Mouse (Mus musculus) thymus, postnatal 25 days (tissue): ENCODE measurements around the gene Igfbp7.

Experiments used
- DNase-seq: peaks from one replicate; pipeline ENCODE4 v3.0.0; 2022

The Igfbp7 gene

GRCm38 (mm10) chr5:77404941-77405340 lies 2.9 kb downstream of the Igfbp7 start:
- no peak for DNase-seq

GRCm38 (mm10) chr5:77402901-77403300 lies 4.9 kb downstream of the Igfbp7 start:
- DNase-seq: no peak

DNA sequence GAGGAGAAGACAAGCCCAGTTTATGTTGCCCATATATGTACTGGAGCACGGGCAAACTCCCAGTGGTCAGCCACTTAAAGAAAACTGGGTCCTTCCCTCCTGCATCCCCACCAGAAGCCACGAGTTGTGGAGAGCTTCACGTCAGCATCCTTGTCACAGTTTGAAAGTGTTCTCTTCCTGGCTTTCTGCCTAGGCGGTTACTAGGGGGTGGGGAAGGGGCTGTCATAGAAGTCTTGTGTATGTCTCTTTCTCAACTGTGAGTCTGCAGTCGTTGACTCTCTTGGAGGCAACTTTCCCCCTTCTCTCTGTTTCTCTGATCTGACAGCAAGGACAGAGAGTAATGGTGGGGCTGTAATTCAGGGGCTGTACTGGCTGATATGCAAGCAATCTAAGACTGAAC lies 5.7 kb downstream of the Igfbp7 start:
- no peak for DNase-seq

- no peak for DNase-seq
Measured at GRCm38 (mm10) chr5:77400823-77401222, 7.0 kb downstream of the Igfbp7 start.

DNA sequence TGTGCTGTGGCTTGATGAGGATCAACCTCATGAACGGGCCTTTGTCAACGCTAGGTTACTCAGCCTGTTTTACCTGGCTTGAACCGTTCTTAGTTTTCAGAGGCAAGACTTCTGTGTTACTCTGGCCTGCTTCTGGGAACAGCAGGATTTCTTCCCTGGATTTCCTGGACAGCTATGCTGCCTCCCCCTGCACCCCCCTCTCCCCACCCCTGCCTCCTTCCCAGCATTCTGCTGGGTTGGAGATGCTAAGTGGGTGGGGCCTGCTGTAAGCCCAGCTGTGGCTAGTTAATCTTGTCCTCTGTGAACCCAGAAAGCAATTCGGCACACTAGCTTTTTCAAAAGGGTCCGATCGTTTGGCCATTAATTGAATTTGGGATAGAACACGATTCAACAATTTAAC lies 7.7 kb downstream of the Igfbp7 start:
- no peak for DNase-seq

- DNase-seq: no peak
Measured at GRCm38 (mm10) chr5:77399076-77399475, 8.8 kb downstream of the Igfbp7 start.

- no peak for DNase-seq
Measured at GRCm38 (mm10) chr5:77398285-77399057, 9.4 kb downstream of the Igfbp7 start.

- DNase-seq: no peak
Measured at GRCm38 (mm10) chr5:77393990-77394618, 13.7 kb downstream of the Igfbp7 start.

DNA sequence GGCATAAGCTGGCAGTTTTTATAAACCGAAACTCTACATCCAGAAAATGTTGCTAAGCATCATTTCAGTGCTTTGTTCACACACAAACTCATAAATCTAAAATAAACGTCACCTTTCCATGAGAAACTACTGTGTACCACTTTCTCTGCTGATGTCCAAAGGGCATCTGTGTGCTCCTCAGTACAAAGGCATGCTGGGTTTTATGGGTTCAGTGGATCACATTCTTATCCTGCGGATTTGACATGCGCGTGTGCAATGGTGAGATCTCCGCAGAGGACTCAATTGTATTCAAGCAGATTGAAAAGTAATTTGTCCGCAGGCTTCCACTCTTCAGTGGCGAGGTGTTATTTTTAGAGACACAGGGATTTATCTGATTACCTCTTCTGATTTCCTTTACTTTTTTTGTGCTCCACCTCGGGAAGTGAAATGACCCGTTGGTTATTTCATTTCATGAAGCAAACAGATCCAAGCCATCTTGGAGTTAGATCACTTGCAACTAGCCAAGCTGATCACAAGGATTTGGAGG lies 14.7 kb downstream of the Igfbp7 start:
- no peak for DNase-seq

DNA sequence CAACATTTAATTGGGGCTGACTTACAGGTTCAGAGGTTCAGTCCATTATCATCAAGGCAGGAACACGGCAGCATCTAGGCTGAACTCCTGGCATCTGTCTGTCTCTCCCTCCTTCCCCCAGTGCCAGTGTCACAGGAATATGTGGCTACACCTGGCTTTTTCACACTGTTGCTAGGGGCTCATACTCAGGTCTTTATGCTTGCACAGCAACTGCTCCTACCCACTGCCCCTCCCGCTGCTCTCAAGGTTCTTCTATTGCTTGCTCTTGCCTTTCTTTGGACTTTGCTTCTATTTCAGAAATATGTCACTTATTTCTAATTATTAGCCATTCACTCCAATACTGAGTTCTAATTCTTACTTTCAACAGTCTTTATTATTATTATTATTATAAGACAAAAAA lies 17.6 kb downstream of the Igfbp7 start:
- no peak for DNase-seq

GRCm38 (mm10) chr5:77388359-77388758 lies 19.5 kb downstream of the Igfbp7 start:
- DNase-seq: no peak

GRCm38 (mm10) chr5:77387414-77387704 lies 20.5 kb downstream of the Igfbp7 start:
- DNase-seq: no peak

- no peak for DNase-seq
Measured at GRCm38 (mm10) chr5:77386596-77387413, 21.0 kb downstream of the Igfbp7 start.

DNA sequence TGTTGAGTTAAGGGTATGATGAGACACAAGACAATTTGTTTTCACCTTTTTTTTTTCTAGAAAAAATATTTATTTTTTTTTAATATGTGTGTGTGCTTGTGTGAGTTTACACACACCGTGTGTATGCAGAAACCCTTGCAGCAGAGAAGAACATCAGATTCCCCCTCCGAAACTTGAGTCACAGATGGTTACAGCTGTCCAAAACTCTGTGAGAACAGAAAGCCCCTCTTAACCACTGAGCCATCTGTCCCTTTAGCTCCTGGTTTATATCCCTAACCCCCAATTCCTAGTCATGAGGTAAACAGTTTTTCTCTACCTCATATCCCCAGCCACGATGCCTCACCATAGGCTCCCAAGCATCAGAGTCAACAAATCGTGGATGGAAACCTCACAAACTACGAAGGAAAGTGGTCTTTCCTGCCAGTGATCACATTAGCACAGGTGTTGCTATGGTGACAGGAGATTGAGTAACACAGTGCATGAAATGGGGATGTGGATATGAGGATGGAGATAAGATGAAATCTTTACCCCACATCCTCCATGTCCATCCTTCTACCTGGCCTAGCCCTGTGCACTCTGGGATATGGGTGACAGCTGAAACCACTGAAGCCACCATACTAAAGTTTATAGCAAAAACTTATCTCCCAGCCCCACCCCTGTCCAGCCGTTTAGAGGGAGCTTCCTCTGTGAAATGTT lies 21.8 kb downstream of the Igfbp7 start:
- no peak for DNase-seq

DNA sequence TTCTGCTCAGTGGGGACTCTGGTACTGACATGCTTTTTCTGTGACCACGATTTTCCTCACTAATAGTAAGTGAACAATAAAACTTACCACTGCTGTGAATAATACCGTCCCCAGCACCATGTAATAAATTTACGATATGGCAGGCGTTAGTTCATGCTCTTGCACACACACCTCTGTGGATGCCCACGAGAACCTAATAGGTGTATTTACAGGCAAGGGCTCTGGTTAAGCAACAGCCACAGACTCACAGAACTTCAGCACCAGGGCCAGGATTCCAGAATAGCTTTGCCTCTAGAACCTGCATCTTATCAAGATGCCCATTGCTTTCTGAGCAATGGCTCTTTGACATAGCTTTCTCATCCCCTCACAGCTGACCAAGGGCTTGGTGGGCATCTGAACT lies 22.6 kb downstream of the Igfbp7 start:
- no peak for DNase-seq

GRCm38 (mm10) chr5:77384724-77385123 lies 23.1 kb downstream of the Igfbp7 start:
- DNase-seq: no peak

- no peak for DNase-seq
Measured at GRCm38 (mm10) chr5:77383799-77384554, 23.9 kb downstream of the Igfbp7 start.

- no peak for DNase-seq
Measured at GRCm38 (mm10) chr5:77381686-77382085, 26.2 kb downstream of the Igfbp7 start.

GRCm38 (mm10) chr5:77381283-77381682 lies 26.6 kb downstream of the Igfbp7 start:
- DNase-seq: no peak

- no peak for DNase-seq
Measured at GRCm38 (mm10) chr5:77380321-77380901, 27.4 kb downstream of the Igfbp7 start.

GRCm38 (mm10) chr5:77379434-77380135 lies 28.3 kb downstream of the Igfbp7 start:
- no peak for DNase-seq
